Mouse (Mus musculus): ENCODE measurements around the gene Zfp952. TPM values are rescaled to one million over a fixed set of nuclear protein-coding genes. Genes with fewer than 3 reads are reported as not detected.
"Not testable (repeated sequence)": the region's sequence is repeated elsewhere in the genome, so short reads cannot be mapped to it uniquely, and the experiment has no call there.

Zfp952 gene
- total RNA-seq (2021) = 1 to 10 TPM; 3.6 to 4.2 TPM
- long read RNA-seq, experiment 1, transcript Zfp952-201 (4 exons, 2,950 nt) = major isoform, 6 of 7 reads
- long read RNA-seq, experiment 1, partial matches to known transcripts = 1 of 7 reads
- long read RNA-seq, experiment 1, other reads (novel, unspliced or antisense) = 0 of 7 reads
- long read RNA-seq, experiment 2, transcript Zfp952-201 (4 exons, 2,950 nt) = major isoform, 5 of 8 reads
- long read RNA-seq, experiment 2, partial matches to known transcripts = 0 of 8 reads
- long read RNA-seq, experiment 2, other reads (novel, unspliced or antisense) = 3 of 8 reads

DNA sequence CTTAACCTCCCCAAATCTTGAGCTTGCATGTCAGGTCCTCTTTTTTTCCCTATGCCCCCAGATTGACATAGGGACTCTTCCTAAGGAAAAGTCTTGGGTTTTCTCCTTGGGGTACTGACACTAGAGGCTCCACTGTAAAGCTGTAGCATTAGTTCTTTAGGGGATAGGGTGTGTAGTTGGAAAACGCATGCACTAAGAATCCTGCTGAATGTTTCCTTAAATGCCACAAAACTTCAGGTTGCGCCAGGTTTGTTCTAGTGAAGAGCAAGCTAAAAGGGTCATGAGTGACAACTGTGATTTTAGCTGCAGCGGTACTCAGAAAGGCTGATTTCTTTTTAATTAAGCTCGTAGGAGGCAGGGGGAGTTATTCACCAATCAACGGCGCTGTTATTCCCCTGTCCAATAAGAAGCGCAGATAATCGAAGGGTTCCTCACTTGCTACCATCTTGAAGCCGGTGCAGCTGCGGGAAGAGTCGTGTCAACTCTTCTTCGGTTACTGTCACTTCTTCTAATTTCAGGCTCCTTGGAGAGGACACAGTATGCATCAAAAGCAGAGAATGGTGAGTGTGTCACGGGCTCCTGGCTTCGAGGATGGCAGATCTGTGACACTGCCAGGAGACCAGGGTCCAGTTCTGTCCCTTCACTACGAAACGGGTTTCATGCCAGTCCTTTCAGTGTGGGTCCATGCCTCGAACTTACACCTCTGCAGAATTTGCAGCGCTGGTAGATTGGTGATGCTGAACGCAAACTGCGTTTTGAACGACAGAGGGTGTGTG lies at the start of gene Zfp952:
Gene Zfp952 (plus strand): TSS at position 431 of the 776 bp plus-strand sequence.
- DNase-seq (ENCODE audit: low spot score) = peak; percentile 88

DNA sequence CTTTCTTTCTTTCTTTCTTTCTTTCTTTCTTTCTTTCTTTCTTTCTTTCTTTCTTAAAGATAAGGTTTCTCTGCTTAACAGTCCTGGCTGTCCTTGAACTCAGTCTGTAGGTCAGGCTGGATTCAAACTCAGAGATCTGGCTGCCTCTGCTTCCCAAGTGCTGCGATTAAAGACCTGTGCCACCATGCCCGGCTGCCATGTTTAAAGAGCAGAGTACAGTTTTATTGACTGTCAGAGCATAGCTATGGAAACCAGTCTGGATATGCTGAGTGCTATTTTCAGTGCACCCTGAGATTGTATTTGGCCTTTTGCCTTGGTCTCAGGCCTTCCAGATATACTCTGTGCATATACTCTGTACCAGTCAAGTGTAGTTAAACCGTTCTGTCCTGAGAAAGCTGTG lies 49.3 kb upstream of the Zfp952 start:
- DNase-seq (ENCODE audit: low spot score) = no peak

DNA sequence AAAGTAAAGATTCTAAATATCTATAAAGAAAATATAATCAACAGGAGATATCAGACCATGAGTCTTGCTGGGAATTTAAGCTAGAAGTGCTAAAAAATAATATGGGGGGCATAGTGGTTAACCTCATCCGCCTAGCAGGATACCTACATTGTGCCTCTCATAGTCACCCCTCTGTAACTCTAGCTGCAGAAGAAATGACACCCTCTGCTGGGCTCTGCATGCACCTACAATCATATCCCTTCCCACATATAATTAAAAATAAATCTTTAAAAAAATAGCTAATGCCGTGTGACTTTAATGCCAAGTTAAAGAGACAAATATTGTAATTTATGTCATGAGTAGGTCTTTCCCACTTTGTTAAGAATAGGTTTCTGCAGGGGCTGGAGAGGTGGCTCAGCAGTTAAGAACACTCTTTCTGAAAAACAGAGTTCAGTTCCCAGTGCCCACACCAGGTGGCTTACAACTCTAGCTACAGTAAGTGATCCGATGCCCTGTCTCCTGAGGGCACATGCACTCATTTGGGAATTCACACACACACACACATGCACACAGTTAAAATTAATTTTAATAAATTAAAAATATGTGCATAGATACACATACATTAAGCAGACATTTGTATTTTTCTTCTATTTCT lies 48.4 kb upstream of the Zfp952 start:
- no peak for DNase-seq (ENCODE audit: low spot score)

DNA sequence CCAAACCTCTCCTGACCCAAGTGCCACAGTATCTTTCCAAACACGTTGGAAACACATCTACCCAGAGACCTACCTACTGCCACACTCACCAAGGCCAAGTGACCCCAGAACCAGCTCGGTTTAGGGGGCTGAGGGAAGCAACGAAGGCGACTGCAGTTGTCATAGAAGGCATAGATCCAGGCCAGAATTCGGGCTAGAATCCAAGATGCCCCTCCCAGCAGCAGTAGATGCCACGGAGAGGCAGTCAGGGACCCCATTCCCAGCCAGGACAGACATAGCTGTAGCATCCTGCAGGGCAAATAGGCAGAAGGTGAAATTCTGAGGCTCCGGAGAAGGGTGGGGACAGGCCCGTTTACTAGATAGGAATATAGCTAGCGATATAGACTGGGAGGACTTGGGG lies 46.2 kb upstream of the Zfp952 start:
- DNase-seq (ENCODE audit: low spot score) = no peak

DNA sequence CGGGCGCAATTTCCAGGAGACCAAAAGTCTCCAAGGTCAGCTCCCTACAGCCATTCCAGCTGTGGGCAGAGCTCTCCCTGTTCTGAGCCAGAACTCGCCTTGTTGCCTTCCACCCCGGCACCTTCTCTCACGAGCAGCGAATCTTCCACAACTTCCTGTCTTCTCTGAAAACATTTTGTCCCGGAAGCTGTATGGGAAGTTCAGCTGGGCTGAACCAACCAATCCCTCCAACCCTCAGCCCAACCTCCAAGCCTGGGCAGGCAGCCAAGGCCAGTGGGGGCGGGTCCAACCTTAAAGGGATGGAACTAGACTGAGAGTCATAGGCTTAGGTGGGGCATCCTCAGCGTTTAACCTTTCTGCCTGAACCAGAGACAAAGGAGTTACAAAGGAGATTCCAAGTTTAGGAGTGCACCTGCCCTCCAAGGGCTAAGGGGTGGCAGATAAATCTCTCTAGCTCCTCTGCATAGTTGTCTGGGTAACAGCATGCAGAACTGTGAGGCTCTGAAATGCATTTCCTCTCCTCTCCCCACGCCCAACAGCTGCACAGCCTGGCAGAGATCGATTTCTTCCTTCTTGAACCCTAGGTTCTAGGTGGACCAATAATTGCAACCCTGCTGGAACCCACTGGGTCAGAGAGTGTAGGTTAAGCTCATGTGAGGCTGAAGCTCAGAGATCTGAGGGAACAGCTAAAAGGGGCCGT lies 45.6 kb upstream of the Zfp952 start, which contains the start of gene Cyp4f13:
Gene Cyp4f13 (minus strand): TSS at position 188 of the 700 bp plus-strand sequence.
- DNase-seq (ENCODE audit: low spot score) = peak; percentile 99

DNA sequence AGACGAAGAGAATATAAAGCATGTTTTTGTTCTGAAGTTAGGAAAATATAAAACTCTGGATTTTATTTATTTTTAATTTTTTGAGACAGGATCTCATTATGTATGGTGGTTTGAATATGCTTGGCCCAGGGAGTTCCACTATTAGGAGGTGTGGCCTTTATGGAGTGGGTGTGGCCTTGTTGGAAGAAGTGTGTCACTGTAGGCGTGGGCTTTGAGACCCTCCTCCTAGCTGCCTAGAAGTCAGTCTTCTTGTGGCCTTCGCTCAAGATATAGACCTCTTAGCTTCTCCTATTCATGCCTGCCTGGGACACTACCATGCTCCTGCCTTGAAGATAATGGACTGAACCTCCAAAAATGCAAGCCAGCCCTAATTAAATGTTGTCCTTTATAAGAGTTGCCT lies 42.8 kb upstream of the Zfp952 start:
- no peak for DNase-seq (ENCODE audit: low spot score)

DNA sequence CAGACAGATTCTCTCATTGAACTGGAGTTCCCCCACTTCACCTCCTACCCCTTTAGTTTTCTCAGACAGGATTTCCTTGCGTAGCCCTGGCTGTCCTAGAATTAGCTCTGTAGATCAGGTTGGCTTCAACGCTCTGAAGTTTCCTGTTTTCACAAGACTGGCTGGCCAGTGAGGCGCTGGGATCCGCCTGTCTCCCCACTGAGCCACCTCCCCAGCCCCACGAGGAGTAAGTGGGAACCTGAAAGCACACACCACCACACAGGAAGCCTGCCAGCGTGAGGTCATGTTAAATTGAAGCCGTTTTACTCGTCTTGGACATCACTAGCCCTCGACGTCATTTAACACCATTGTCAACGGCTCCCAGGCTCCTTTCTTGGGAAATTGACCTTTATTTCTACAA lies 41.9 kb upstream of the Zfp952 start:
- DNase-seq (ENCODE audit: low spot score) = no peak

DNA sequence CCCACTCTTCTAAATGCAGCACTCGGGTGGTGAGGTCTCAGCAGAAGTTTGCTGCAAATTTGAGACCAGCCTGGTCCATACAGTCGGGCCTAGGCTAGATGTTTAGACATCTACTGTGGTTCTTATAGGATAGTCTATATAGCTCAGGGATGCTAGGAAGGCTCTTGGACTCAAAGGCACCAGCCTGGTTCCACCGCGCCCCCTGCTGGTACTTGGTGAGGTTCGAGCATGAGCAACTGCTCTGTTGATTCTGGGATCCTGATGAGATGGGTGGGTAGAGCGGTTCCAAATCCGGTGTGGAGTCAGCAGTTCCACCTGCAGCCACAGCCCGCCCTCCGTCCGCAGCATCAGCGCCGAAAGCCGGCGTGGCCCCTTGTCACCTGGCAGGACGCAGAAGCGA lies 41.5 kb upstream of the Zfp952 start:
- peak; percentile 67 for DNase-seq (ENCODE audit: low spot score)

DNA sequence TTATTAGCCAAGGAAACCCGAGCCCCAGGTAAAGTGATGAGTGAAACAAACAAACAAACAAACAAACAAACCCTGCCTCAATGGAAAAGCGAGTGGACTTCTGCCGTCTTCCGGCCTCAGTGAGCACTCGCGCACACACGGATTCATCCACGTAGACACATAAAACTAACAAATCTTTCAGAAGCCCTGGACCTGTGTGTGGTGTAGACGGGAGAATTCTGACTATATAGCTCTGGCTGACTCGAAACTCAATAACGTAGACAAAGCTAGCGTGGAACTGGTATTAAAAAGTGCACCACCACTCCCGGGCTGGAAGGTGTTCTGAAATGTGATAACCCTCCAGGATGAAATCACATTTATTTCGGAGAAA lies 27.7 kb upstream of the Zfp952 start:
- no peak for DNase-seq (ENCODE audit: low spot score)

DNA sequence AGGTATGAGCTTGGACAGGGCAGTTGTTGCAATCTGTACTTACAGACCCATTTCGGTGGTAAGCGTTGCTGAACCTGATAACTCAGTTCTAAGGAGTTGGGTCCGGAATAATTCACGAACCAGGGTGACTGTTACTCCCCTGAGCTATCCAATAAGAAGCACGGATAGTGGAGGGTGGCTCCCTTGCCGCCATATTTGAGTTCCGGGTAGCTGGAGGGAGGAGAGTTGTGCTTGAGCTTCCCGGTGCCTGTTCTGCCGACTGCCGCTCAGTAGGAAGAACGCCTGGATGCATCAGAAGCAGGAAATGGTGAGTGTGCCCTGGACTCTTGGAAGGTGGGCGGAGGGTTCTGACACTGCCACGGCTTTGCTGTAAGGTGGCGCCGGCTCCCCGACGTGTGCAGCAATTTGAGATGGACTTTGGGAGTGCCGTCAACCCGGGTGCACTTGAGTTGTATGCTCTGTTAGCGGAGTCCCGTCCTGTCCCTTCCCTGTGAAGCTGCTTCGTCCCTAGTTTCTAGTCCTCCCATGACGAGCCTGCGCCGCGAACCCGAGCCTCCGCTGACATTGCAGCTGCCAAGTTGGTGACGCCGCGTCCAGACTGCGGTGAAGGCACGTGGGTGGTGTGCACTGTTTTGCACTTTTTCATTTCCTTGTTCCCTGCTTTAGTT lies 27.2 kb upstream of the Zfp952 start, which contains the start of gene Zfp472:
Gene Zfp472 (plus strand): TSS at position 192 of the 668 bp plus-strand sequence.
- peak; percentile 94 for DNase-seq (ENCODE audit: low spot score)

DNA sequence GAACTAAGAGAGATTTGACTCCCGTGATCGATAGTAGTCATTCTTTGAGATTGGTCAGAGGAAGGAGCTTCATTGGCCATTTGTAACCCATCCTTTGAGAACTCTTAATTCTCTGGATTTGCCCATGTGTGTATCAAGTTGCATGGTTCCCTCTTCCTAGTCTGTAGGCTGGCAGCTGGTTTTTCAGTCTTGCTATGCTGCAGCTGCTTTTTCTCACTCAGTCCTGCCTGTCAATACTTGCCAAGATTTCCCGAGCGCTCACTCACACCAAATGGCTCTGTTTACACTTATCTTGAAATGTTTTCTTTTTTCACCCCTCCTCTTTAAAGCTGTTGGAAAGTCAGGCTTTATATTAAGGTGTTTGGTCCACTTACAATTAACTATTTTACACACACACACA lies 11.6 kb upstream of the Zfp952 start:
- no peak for DNase-seq (ENCODE audit: low spot score)

DNA sequence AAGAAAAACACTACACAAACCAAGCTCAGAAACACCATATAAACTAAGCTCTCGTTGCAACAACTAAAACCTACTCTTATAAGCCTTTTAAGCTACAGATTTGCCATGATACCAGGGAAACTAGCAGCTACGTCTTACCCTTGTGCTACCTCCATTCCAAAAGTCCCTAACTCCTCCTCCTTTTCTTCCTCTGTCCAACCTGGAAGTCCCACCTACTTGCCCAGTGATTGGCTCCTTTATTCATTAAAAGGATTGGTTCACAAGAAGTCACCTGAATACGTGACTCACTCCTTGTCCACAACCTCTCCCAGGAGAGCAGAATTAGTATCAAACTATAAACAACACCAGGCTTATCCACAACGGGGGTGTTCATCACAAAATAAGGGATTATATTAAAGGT lies 6.6 kb upstream of the Zfp952 start:
- DNase-seq (ENCODE audit: low spot score) = no peak

DNA sequence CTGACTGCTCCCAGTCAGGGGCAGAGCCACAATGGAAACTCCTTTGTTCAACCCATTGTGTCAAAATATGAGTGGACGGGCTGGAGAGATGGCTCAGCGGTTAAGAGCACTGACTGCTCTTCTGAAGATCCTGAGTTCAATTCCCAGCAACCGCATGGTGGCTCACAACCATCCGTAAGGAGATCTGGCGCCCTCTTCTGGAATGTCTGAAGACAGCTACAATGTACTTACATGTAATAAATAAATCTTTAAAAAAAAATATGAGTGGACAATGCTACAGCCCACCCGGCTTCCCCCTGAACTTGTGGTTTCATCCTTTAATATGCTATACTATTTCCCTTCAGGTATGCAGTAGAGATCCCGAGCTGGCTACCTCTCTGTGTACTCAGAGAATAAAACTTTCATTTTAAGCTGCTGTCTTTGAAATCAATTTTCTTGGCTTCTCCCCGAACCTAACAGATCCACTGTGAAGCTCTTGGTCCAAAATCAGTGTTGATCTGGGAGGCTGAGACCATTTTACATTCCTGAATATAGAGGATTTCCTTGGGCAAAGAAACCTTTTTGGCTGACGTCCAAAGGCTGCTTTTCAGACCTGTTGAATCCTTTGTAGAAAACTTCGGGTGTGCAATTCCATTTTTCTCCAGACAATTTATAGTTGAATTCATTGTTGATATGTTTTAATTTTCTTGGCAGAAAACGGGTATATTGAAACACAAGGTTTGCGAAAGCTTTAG lies 797 bp upstream of the Zfp952 start:
- no peak for DNase-seq (ENCODE audit: low spot score)

DNA sequence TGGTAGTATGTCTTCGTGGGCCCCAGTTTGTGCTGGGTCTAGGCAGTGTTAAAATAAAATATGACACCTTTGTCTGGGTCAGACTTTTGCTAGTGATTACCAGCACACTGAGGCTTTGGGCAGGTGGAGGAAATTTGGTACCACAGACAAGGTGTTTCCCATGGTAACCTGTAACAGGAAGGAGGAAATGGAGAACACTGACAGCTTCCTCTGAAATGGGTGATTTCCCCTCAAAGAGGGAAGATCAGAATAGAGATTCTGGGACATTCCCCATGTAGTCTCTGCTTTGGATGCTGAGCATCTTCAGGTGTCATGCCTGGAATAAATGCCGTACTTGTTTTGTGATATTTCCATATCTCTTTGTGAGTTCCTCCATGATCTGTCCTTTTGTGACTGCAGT lies 5.6 kb downstream of the Zfp952 start:
- no peak for DNase-seq (ENCODE audit: low spot score)

DNA sequence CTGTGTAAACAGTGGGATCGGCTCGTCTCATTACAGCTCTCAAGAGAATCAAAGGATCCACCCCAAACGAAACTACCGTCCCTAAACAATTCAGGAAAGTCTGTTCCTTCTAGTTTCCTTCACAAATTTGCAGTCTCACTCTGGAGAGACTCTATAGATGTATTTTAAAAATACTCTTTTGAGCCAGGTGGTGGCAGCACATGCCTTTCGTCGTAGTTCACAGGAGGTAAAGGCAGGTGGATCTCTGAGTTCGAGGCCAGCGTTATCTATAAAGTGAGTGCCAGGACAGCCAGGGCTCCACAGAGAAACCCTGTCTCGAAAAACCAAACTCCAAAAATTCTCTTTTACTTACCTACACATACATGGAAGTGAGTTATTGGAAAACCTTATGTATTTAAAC lies 15.4 kb downstream of the Zfp952 start:
- DNase-seq (ENCODE audit: low spot score) = no peak

DNA sequence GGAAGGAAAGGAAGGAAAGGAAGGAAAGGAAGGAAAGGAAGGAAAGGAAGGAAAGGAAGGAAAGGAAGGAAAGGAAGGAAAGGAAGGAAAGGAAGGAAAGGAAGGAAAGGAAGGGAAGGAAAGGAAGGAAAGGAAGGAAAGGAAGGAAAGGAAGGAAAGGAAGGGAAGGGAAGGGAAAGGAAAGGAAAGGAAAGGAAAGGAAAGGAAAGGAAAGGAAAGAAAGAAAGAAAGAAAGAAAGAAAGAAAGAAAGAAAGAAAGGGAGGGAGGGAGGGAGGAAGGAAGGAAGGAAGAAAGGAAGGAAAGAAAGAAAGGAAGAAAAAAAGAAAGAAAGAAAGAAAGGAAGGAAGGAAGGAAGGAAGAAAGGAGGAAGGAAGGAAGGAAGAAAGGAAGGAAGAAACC lies 27.5 kb downstream of the Zfp952 start:
- not testable (repeated sequence) for DNase-seq (ENCODE audit: low spot score)

DNA sequence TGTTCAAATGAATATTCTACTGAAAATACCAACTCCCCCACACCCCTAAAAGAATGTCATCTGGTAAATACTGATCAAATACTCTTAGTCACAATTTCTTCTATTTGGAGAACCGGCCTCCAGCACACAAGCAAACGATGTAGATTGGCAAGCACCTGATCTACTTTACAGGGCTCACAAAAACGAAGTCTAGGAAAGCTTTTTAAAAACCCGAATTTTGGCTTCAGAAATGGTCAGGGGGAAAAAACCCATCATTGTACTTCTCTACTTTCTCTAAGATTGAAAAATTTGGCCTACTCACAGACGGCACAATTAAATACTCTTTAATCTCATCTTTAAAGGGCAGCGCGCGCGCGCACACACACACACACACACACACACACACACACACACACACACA lies 39.4 kb downstream of the Zfp952 start:
- DNase-seq (ENCODE audit: low spot score) = no peak

DNA sequence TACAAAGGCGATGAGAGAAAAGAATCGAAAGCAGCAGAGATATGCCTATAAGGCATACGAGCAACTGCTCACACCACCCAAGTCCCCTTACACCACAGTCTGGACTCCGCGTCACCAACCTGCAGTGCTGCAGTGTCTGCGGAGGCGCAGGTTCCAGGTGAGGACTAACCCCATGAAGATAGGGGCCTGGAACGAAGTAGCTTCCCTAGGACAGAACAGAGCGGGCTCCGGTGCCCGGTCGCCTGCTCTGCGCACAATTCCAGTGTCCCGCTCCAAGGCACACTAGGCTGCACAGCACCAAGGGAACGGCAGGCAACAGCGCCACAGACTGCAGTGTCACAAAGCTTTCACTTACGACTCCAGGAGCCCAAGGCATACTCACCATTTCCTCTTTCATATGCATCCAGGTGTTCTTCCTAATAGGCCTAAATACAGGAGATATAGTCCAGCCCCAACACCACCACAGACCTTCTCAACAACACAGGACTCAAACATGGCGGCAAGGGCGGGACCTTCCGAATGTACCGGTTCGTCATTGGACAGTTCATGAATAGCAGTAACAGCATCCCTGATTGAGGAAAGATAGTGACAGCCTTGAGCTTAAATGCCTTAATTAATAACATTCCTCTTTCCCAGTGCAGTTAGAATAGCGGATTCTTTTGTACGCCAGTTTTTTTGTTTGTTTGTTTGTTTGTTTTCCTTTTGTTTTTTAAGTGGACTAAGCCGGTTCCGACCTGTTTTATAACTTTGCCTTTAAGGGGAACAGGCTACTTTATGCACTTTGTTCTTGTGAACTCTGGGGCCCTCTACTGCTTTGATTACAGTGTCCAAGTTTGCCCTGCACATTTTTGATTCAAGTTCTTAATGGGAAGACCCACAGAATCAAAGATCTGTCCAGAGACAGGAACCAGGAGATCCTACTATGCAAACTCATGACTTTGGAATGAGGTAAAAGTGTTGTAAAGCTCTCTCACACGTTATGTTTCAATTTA lies 40.3 kb downstream of the Zfp952 start, which contains the start of gene Zfp763:
Gene Zfp763 (minus strand): TSS at position 503 of the 992 bp plus-strand sequence.
- DNase-seq (ENCODE audit: low spot score) = peak; percentile 74

Data from gastrocnemius, adult 18-20 months (tissue).